Comparison of ENCODE assay signal across 10 mouse cellular contexts in genomic region chr4:129928949-129929348, GRCm38 (mm10). TPM values are rescaled to one million over a fixed set of nuclear protein-coding genes. Genes with fewer than 3 reads are reported as not detected.
DNase-seq lines count a peak whose midpoint lies in the region; ATAC-seq and TF ChIP-seq lines count a peak whose summit lies in the region.
"Had no signal": no experiment of that assay in that cellular context is flagged by ENCODE, and none has a peak within 500 bp of the region (broad histone marks: within the 10 kb centered on the region; RNA-seq: fewer than 3 reads in every experiment).

TSS of gene Spocd1 (plus strand) at chr4:129929249.

- no peak within 1 kb of the TSS for H3K9ac ChIP-seq in kidney, embryonic 14.5 days (ENCODE audit: low read depth, low read length)
- no peak within 1 kb of the TSS for H3K9ac ChIP-seq in hindbrain, postnatal 0 days (replicated peaks; ENCODE audit: low read length)
- H3K9ac ChIP-seq in midbrain, embryonic 16.5 days (ENCODE audit: low read depth, low read length), result no peak within 1 kb of the TSS

- H3K27me3 ChIP-seq in kidney, embryonic 14.5 days (ENCODE audit: control insufficient read depth, insufficient read depth, low read length), result no peaks in the 10 kb centered on the region; the same call in 1 of the 2 replicates
- H3K27me3 ChIP-seq in embryonic facial prominence, embryonic 10.5 days (replicated peaks; ENCODE audit: low read depth, poor library complexity, severe bottlenecking), result peaks cover 8% of the 10 kb centered on the region; the same call in 1 of the 2 replicates
- H3K27me3 ChIP-seq in hindbrain, postnatal 0 days (ENCODE audit: insufficient read depth, low read length), result no peaks in the 10 kb centered on the region
- no peaks in the 10 kb centered on the region for H3K27me3 ChIP-seq in midbrain, embryonic 16.5 days (ENCODE audit: control insufficient read depth, insufficient read depth, low read depth, low read length)
- H3K27me3 ChIP-seq in kidney, adult 2 months (replicated peaks; ENCODE audit: control insufficient read depth, insufficient read depth, low read length), result no peaks in the 10 kb centered on the region

- H3K4me1 ChIP-seq in kidney, embryonic 14.5 days (ENCODE audit: control insufficient read depth, insufficient read depth, low read length), result no peaks in the 10 kb centered on the region; the same call in 1 of the 2 replicates
- H3K4me1 ChIP-seq in embryonic facial prominence, embryonic 10.5 days, result peaks cover 15% of the 10 kb centered on the region
- H3K4me1 ChIP-seq in hindbrain, postnatal 0 days (ENCODE audit: insufficient read depth, low read length), result no peaks in the 10 kb centered on the region
- peaks cover 7% of the 10 kb centered on the region for H3K4me1 ChIP-seq in midbrain, embryonic 16.5 days (ENCODE audit: control insufficient read depth, insufficient read depth, low read length)
- H3K4me1 ChIP-seq in kidney, adult 2 months (ENCODE audit: control insufficient read depth, insufficient read depth, low read length), result no peaks in the 10 kb centered on the region

- no peak for DNase-seq in kidney, adult 8-10 months
- DNase-seq in embryonic facial prominence, embryonic 10.5 days (ENCODE audit: low spot score), result no peak
- DNase-seq in hindbrain, postnatal 0 days (ENCODE audit: low spot score), result no peak
- DNase-seq in layer of hippocampus, adult 18-20 months (ENCODE audit: low spot score in 2 of 2), result no peak
- DNase-seq in embryo, embryonic 9.5 days (ENCODE audit: extremely low spot score), result no peak
- DNase-seq in kidney, adult 2 months, result no peak

- H3K4me3 ChIP-seq in kidney, embryonic 14.5 days (ENCODE audit: low read length), result 0 out of 2 replicates have a peak within 1 kb of the TSS, but pooled peaks have one; percentile 10
- H3K4me3 ChIP-seq in embryonic facial prominence, embryonic 10.5 days, result peak within 1 kb of the TSS; percentile 36
- H3K4me3 ChIP-seq in hindbrain, postnatal 0 days (ENCODE audit: low read length), result no peak within 1 kb of the TSS
- H3K4me3 ChIP-seq in midbrain, embryonic 16.5 days (ENCODE audit: low read depth, low read length), result no peak within 1 kb of the TSS
- no peak within 1 kb of the TSS for H3K4me3 ChIP-seq in kidney, adult 2 months (ENCODE audit: insufficient read depth, low read depth, low read length)

- ATAC-seq in kidney, embryonic 14.5 days (ENCODE audit: low FRiP score, low TSS enrichment), result 0 out of 2 replicates have a peak, but pooled peaks have one; percentile 17
- ATAC-seq in hindbrain, postnatal 0 days, result no peak
- ATAC-seq in midbrain, embryonic 16.5 days, result no peak

- TF ChIP-seq POLR2A in kidney, adult 2 months (IDR thresholded peaks at IDR 0.05; ENCODE audit: low read depth, low read length), result no peak

- H3K9me3 ChIP-seq in kidney, embryonic 14.5 days (ENCODE audit: control insufficient read depth, low read length), result no peaks in the 10 kb centered on the region
- H3K9me3 ChIP-seq in embryonic facial prominence, embryonic 10.5 days, result 0 out of 2 replicates have a peak, but pooled peaks cover 4% of the 10 kb centered on the region
- no peaks in the 10 kb centered on the region for H3K9me3 ChIP-seq in hindbrain, postnatal 0 days (ENCODE audit: low read length)
- no peaks in the 10 kb centered on the region for H3K9me3 ChIP-seq in midbrain, embryonic 16.5 days (replicated peaks; ENCODE audit: control insufficient read depth, low read length, poor library complexity, severe bottlenecking)

- WGBS in kidney, embryonic 14.5 days, result 32% methylated on average over 4 of the region's 4 CpGs
- 36% methylated on average over 4 of the region's 4 CpGs for WGBS in embryonic facial prominence, embryonic 10.5 days
- WGBS in hindbrain, postnatal 0 days, result 41% methylated on average over 4 of the region's 4 CpGs
- 53% methylated on average over 4 of the region's 4 CpGs for WGBS in midbrain, embryonic 16.5 days
- WGBS in kidney, adult 2 months, result 68% methylated on average over 4 of the region's 4 CpGs

- peak within 1 kb of the TSS; percentile 41 for H3K4me2 ChIP-seq in kidney, embryonic 14.5 days (replicated peaks; ENCODE audit: low read depth, low read length)
- H3K4me2 ChIP-seq in hindbrain, postnatal 0 days (ENCODE audit: low read depth, low read length), result peak within 1 kb of the TSS; percentile 40
- peak within 1 kb of the TSS; percentile 41 for H3K4me2 ChIP-seq in midbrain, embryonic 16.5 days (ENCODE audit: low read length)

- no peak for TF ChIP-seq CTCF in hindbrain, postnatal 0 days (IDR thresholded peaks at IDR 0.05; ENCODE audit: low read depth)
- no peak for TF ChIP-seq CTCF in kidney, adult 2 months (conservative IDR thresholded peaks at IDR 0.05; ENCODE audit: insufficient read depth, insufficient read length, low read depth, low read length)

- no peak within 1 kb of the TSS for H3K27ac ChIP-seq in kidney, embryonic 14.5 days (ENCODE audit: low read depth, low read length)
- H3K27ac ChIP-seq in embryonic facial prominence, embryonic 10.5 days (replicated peaks), result 0 out of 2 replicates have a peak within 1 kb of the TSS, but pooled peaks have one; percentile 10
- H3K27ac ChIP-seq in hindbrain, postnatal 0 days, result no peak within 1 kb of the TSS
- no peak within 1 kb of the TSS for H3K27ac ChIP-seq in midbrain, embryonic 16.5 days (ENCODE audit: low read length)
- no peak within 1 kb of the TSS for H3K27ac ChIP-seq in kidney, adult 2 months (ENCODE audit: insufficient read depth, low read depth, low read length)

- H3K36me3 ChIP-seq in kidney, embryonic 14.5 days (ENCODE audit: control insufficient read depth, insufficient read depth, low read length), result no peaks in the 10 kb centered on the region
- H3K36me3 ChIP-seq in embryonic facial prominence, embryonic 10.5 days (replicated peaks), result no peaks in the 10 kb centered on the region
- H3K36me3 ChIP-seq in hindbrain, postnatal 0 days (ENCODE audit: insufficient read depth, low read length), result no peaks in the 10 kb centered on the region
- H3K36me3 ChIP-seq in midbrain, embryonic 16.5 days (ENCODE audit: control insufficient read depth, insufficient read depth, low read length), result no peaks in the 10 kb centered on the region
- H3K36me3 ChIP-seq in kidney, adult 2 months (ENCODE audit: control insufficient read depth, insufficient read depth, low read length), result no peaks in the 10 kb centered on the region

RNA-seq across cellular contexts. Expression of gene Spocd1, which starts in this region (rescaled TPM):
- not detected in 2 replicates for polyA plus RNA-seq in kidney, embryonic 14.5 days (2014; fragmentation: Nextera tagmentation; extraction: Ambion mirVana)
- polyA plus RNA-seq in embryonic facial prominence, embryonic 10.5 days (2016; fragmentation: Nextera tagmentation; extraction: Ambion mirVana), result not detected in 2 replicates
- 0.37 TPM in 1 of 2 replicates, not detected in the other for total RNA-seq in hindbrain, postnatal 0 days (2014; rRNA removed)
- 0.08 TPM in 2 replicates for polyA plus RNA-seq in hindbrain, postnatal 0 days (2015; fragmentation: Nextera tagmentation; extraction: Ambion mirVana)
- not detected in 2 replicates for polyA plus RNA-seq in midbrain, embryonic 16.5 days (2015; fragmentation: Nextera tagmentation; extraction: Ambion mirVana)
- under 1 TPM; 0.37 to 0.41 TPM for total RNA-seq in layer of hippocampus, adult 18-20 months (2021)
- not detected in 2 replicates for polyA plus RNA-seq in kidney, adult 2 months (2012; rRNA removed)
- total RNA-seq: gastrocnemius, postnatal 25 days had no signal
- polyA plus RNA-seq: urinary bladder, adult 2 months had no signal

Comparison
In these comparisons a context has a peak if more than half of its experiments do, and no peak if none do; other contexts are left out.
1. Peak in ATAC-seq, H3K4me3 ChIP-seq and H3K4me2 ChIP-seq in kidney, embryonic 14.5 days; RNA of the gene not detected or under 1 TPM.